Mouse (Mus musculus): ENCODE measurements around the gene Zfp683. TPM values are rescaled to one million over a fixed set of nuclear protein-coding genes. Genes with fewer than 3 reads are reported as not detected.

Gene Zfp683
- total and polyA plus RNA-seq, 2 experiments from 2014 or later = not detected

GRCm38 (mm10) chr4:134018779-134019145, 34.9 kb upstream of the Zfp683 start, which contains the start of gene Lin28a:
TSS of gene Lin28a (minus strand) at chr4:134018841.
- 0% methylated on average over 9 of the region's 9 CpGs for WGBS
- Histone ChIP-seq H3K4me2 (ENCODE audit: low read depth, low read length) (peak within 1 kb of the TSS; percentile 10), H3K27ac (ENCODE audit: low read depth) (no peak within 1 kb of the TSS), H3K9ac (replicated peaks; ENCODE audit: low read depth, low read length) (no peak within 1 kb of the TSS), H3K4me1 (ENCODE audit: control insufficient read depth, insufficient read depth) (no peaks in the 10 kb centered on the region), H3K36me3 (replicated peaks; ENCODE audit: control insufficient read depth, insufficient read depth, low read length) (no peaks in the 10 kb centered on the region), H3K9me3 (replicated peaks; ENCODE audit: control insufficient read depth, low read length) (no peaks in the 10 kb centered on the region), H3K4me3 (ENCODE audit: low read depth, low read length) (peak within 1 kb of the TSS; percentile 16), H3K27me3 (ENCODE audit: control insufficient read depth, insufficient read depth, low read length) (peaks cover 56% of the 10 kb centered on the region)
- TF ChIP-seq EP300 (IDR thresholded peaks at IDR 0.05; ENCODE audit: low read depth) (no peak), CTCF (IDR thresholded peaks at IDR 0.05; ENCODE audit: low read depth) (no peak)
- ATAC-seq (ENCODE audit: insufficient read depth, low read depth) (no peak), DNase-seq (ENCODE audit: low spot score) (no peak)

- Histone ChIP-seq H3K4me1 (ENCODE audit: control insufficient read depth, insufficient read depth) (no peaks in the 10 kb centered on the region), H3K9me3 (replicated peaks; ENCODE audit: control insufficient read depth, low read length) (no peaks in the 10 kb centered on the region), H3K4me3 (ENCODE audit: low read depth, low read length) (no peak overlapping the region), H3K27ac (ENCODE audit: low read depth) (no peak overlapping the region), H3K4me2 (ENCODE audit: low read depth, low read length) (no peak overlapping the region), H3K9ac (replicated peaks; ENCODE audit: low read depth, low read length) (no peak overlapping the region), H3K36me3 (replicated peaks; ENCODE audit: control insufficient read depth, insufficient read depth, low read length) (no peaks in the 10 kb centered on the region), H3K27me3 (ENCODE audit: control insufficient read depth, insufficient read depth, low read length) (peaks cover 58% of the 10 kb centered on the region)
- no peak for DNase-seq (ENCODE audit: low spot score)
- 0% methylated on average over 7 of the region's 10 CpGs for WGBS
- TF ChIP-seq EP300 (IDR thresholded peaks at IDR 0.05; ENCODE audit: low read depth) = no peak
- TF ChIP-seq CTCF (IDR thresholded peaks at IDR 0.05; ENCODE audit: low read depth) = no peak
- no peak for ATAC-seq (ENCODE audit: insufficient read depth, low read depth)
Observed at GRCm38 (mm10) chr4:134019210-134019609, 34.4 kb upstream of the Zfp683 start.

GRCm38 (mm10) chr4:134019641-134020351, 33.8 kb upstream of the Zfp683 start:
- DNase-seq (ENCODE audit: low spot score) = no peak
- 4% methylated on average over 16 of the region's 16 CpGs for WGBS
- Histone ChIP-seq H3K27ac (ENCODE audit: low read depth) (no peak overlapping the region), H3K9ac (replicated peaks; ENCODE audit: low read depth, low read length) (no peak overlapping the region), H3K9me3 (replicated peaks; ENCODE audit: control insufficient read depth, low read length) (no peaks in the 10 kb centered on the region), H3K4me2 (ENCODE audit: low read depth, low read length) (no peak overlapping the region), H3K27me3 (ENCODE audit: control insufficient read depth, insufficient read depth, low read length) (peaks cover 58% of the 10 kb centered on the region), H3K4me1 (ENCODE audit: control insufficient read depth, insufficient read depth) (no peaks in the 10 kb centered on the region), H3K36me3 (replicated peaks; ENCODE audit: control insufficient read depth, insufficient read depth, low read length) (no peaks in the 10 kb centered on the region), H3K4me3 (ENCODE audit: low read depth, low read length) (no peak overlapping the region)
- no peak for ATAC-seq (ENCODE audit: insufficient read depth, low read depth)
- TF ChIP-seq CTCF (IDR thresholded peaks at IDR 0.05; ENCODE audit: low read depth) (no peak), EP300 (IDR thresholded peaks at IDR 0.05; ENCODE audit: low read depth) (no peak)

- no peak overlapping the region for H3K4me3 ChIP-seq (ENCODE audit: low read depth, low read length)
- no peaks in the 10 kb centered on the region for H3K9me3 ChIP-seq (replicated peaks; ENCODE audit: control insufficient read depth, low read length)
- H3K27ac ChIP-seq (ENCODE audit: low read depth) = no peak overlapping the region
- TF ChIP-seq EP300 (IDR thresholded peaks at IDR 0.05; ENCODE audit: low read depth) = no peak
- no peak for TF ChIP-seq CTCF (IDR thresholded peaks at IDR 0.05; ENCODE audit: low read depth)
- WGBS = 3% methylated on average over 11 of the region's 11 CpGs
- H3K9ac ChIP-seq (replicated peaks; ENCODE audit: low read depth, low read length) = no peak overlapping the region
- ATAC-seq (ENCODE audit: insufficient read depth, low read depth) (no peak), DNase-seq (ENCODE audit: low spot score) (peak; percentile 32)
- H3K4me1 ChIP-seq (ENCODE audit: control insufficient read depth, insufficient read depth) = no peaks in the 10 kb centered on the region
- H3K27me3 ChIP-seq (ENCODE audit: control insufficient read depth, insufficient read depth, low read length) = peaks cover 57% of the 10 kb centered on the region
- no peak overlapping the region for H3K4me2 ChIP-seq (ENCODE audit: low read depth, low read length)
- no peaks in the 10 kb centered on the region for H3K36me3 ChIP-seq (replicated peaks; ENCODE audit: control insufficient read depth, insufficient read depth, low read length)
Observed at GRCm38 (mm10) chr4:134020621-134021020, 33.0 kb upstream of the Zfp683 start.

- TF ChIP-seq CTCF (IDR thresholded peaks at IDR 0.05; ENCODE audit: low read depth) = no peak
- TF ChIP-seq EP300 (IDR thresholded peaks at IDR 0.05; ENCODE audit: low read depth) = no peak
- 69% methylated on average over 9 of the region's 9 CpGs for WGBS
- no peaks in the 10 kb centered on the region for H3K4me1 ChIP-seq (ENCODE audit: control insufficient read depth, insufficient read depth)
- no peak for DNase-seq (ENCODE audit: low spot score)
- H3K36me3 ChIP-seq (replicated peaks; ENCODE audit: control insufficient read depth, insufficient read depth, low read length) = no peaks in the 10 kb centered on the region
- no peak overlapping the region for H3K4me2 ChIP-seq (ENCODE audit: low read depth, low read length)
- H3K9ac ChIP-seq (replicated peaks; ENCODE audit: low read depth, low read length) = no peak overlapping the region
- 0 out of 2 replicates have a peak, but pooled peaks cover 6% of the 10 kb centered on the region for H3K27me3 ChIP-seq (ENCODE audit: control insufficient read depth, insufficient read depth, low read length)
- no peak for ATAC-seq (ENCODE audit: insufficient read depth, low read depth)
- H3K4me3 ChIP-seq (ENCODE audit: low read depth, low read length) = no peak overlapping the region
- no peaks in the 10 kb centered on the region for H3K9me3 ChIP-seq (replicated peaks; ENCODE audit: control insufficient read depth, low read length)
- H3K27ac ChIP-seq (ENCODE audit: low read depth) = no peak overlapping the region
Observed at GRCm38 (mm10) chr4:134025802-134026201, 27.8 kb upstream of the Zfp683 start.

GRCm38 (mm10) chr4:134035953-134036352, 17.7 kb upstream of the Zfp683 start:
- no peak overlapping the region for H3K4me2 ChIP-seq (ENCODE audit: low read depth, low read length)
- H3K27ac ChIP-seq (ENCODE audit: low read depth) = no peak overlapping the region
- no peaks in the 10 kb centered on the region for H3K4me1 ChIP-seq (ENCODE audit: control insufficient read depth, insufficient read depth)
- ATAC-seq (ENCODE audit: insufficient read depth, low read depth) = no peak
- no peak overlapping the region for H3K9ac ChIP-seq (replicated peaks; ENCODE audit: low read depth, low read length)
- WGBS = 4% methylated on average over 16 of the region's 16 CpGs
- H3K36me3 ChIP-seq (replicated peaks; ENCODE audit: control insufficient read depth, insufficient read depth, low read length) = no peaks in the 10 kb centered on the region
- peak; percentile 61 for DNase-seq (ENCODE audit: low spot score)
- H3K4me3 ChIP-seq (ENCODE audit: low read depth, low read length) = no peak overlapping the region
- H3K9me3 ChIP-seq (replicated peaks; ENCODE audit: control insufficient read depth, low read length) = no peaks in the 10 kb centered on the region
- H3K27me3 ChIP-seq (ENCODE audit: control insufficient read depth, insufficient read depth, low read length) = no peaks in the 10 kb centered on the region
- TF ChIP-seq CTCF (IDR thresholded peaks at IDR 0.05; ENCODE audit: low read depth) = peak; percentile 90
- TF ChIP-seq EP300 (IDR thresholded peaks at IDR 0.05; ENCODE audit: low read depth) = no peak

All from heart, postnatal 0 days (tissue).